Mouse (Mus musculus) intestine, embryonic 14.5 days (tissue): ENCODE measurements at regions not wholly inside any gene's neighbourhood (a gene's known extent, or its start where the extent isn't known, plus 50 kb on each side); places are given as distances from the start of the nearest gene placed in this dataset.
"Not testable (repeated sequence)": the region's sequence is repeated elsewhere in the genome, so short reads cannot be mapped to it uniquely, and the experiment has no call there.

Source experiments
- ATAC-seq: fragments of 200-750 bp; cut with Nextera tagmentation; replicated peaks from 2 replicates; pipeline ENCODE4 v1.8.0; 2017; ENCODE audit warnings: low read depth, moderate number of reproducible peaks, moderate TSS enrichment, moderate library complexity; ENCODE audit not compliant: low FRiP score, low TSS enrichment
- DNase-seq: peaks from one replicate; pipeline ENCODE4 v3.0.0-alpha.2; 2018; ENCODE audit warnings: low spot score
- H3K27ac ChIP-seq: fragments of 300-500 bp; sonication (generic); 2 replicates; pipeline ENCODE4 v1.5.1; 2014; ENCODE audit warnings: low read depth, mild to moderate bottlenecking, control low read depth
- H3K27me3 ChIP-seq: fragments of 300-500 bp; sonication (generic); replicated peaks from 2 replicates; pipeline ENCODE4 v1.6.1; 2014; ENCODE audit warnings: low read length, control low read depth; ENCODE audit not compliant: control insufficient read depth, insufficient read depth
- H3K36me3 ChIP-seq: fragments of 300-500 bp; sonication (generic); 2 replicates; pipeline ENCODE4 v1.6.1; 2014; ENCODE audit warnings: low read length, control low read depth; ENCODE audit not compliant: control insufficient read depth, insufficient read depth
- H3K4me1 ChIP-seq: fragments of 300-500 bp; sonication (generic); replicated peaks from 2 replicates; pipeline ENCODE4 v1.6.1; 2014; ENCODE audit warnings: low read length, control low read depth, mixed read lengths; ENCODE audit not compliant: control insufficient read depth, insufficient read depth
- H3K4me2 ChIP-seq: fragments of 300-500 bp; sonication (generic); 2 replicates; pipeline ENCODE4 v1.6.1; 2014; ENCODE audit warnings: low read length
- H3K4me3 ChIP-seq: fragments of 300-500 bp; sonication (generic); 2 replicates; pipeline ENCODE4 v1.5.1; 2014; ENCODE audit warnings: low read depth, low read length, control low read depth, mixed read lengths
- H3K9ac ChIP-seq: fragments of 300-500 bp; sonication (generic); 2 replicates; pipeline ENCODE4 v1.6.1; 2014; ENCODE audit warnings: mild to moderate bottlenecking, low read length
- H3K9me3 ChIP-seq: fragments of 300-500 bp; sonication (generic); 2 replicates; pipeline ENCODE4 v1.6.1; 2016; ENCODE audit warnings: low read length, control low read depth; ENCODE audit not compliant: control insufficient read depth
- WGBS: fragments of 180-500 bp; shearing (Covaris S2); extraction: QIAGEN DNeasy Blood & Tissue Kit; methylation state at CpG from one replicate; pipeline ENCODE4 v1.1.7; 2014; 5-methylcytosine and 5-hydroxymethylcytosine counted together

DNA sequence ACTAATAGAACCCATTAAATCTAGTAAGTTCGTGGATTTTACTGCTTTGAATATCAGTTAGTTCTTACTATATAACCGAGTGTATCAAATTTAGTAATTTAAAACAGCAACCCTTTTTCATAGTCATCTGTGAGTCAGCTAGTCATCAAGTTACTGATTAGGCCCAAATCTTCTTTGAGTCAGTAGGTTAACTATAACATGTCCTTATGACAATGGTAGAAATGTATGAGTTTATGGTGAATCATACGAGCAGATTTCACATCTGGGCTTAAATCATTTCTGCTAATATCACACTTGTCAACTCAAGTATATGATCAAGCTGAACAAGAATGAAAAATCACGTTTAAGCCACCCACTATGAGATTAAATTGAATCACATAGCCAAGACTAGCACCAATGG is 226.7 kb upstream of the Arx start:
- whole genome bisulfite sequencing = 75% methylated on average over 4 of the region's 4 CpGs

GRCm38 (mm10) chrX:93068884-93069283 is 217.4 kb upstream of the Arx start:
- WGBS = 47% methylated on average over 7 of the region's 7 CpGs
- Histone ChIP-seq H3K27me3 (no peaks in the 10 kb centered on the region), H3K4me2 (0 out of 2 replicates have a peak overlapping the region, but pooled peaks have one; percentile 3), H3K9ac (no peak overlapping the region), H3K27ac (no peak overlapping the region), H3K4me1 (no peaks in the 10 kb centered on the region), H3K4me3 (no peak overlapping the region), H3K36me3 (no peaks in the 10 kb centered on the region), H3K9me3 (no peaks in the 10 kb centered on the region)
- ATAC-seq (no peak), DNase-seq (no peak)

More for the DNA sequence above, 226.7 kb upstream of the Arx start:
- Histone ChIP-seq H3K4me1 (no peaks in the 10 kb centered on the region), H3K9ac (no peak overlapping the region), H3K4me2 (no peak overlapping the region), H3K4me3 (no peak overlapping the region), H3K36me3 (no peaks in the 10 kb centered on the region), H3K9me3 (no peaks in the 10 kb centered on the region), H3K27ac (no peak overlapping the region), H3K27me3 (no peaks in the 10 kb centered on the region)
- DNase-seq = no peak
- no peak for ATAC-seq

DNA sequence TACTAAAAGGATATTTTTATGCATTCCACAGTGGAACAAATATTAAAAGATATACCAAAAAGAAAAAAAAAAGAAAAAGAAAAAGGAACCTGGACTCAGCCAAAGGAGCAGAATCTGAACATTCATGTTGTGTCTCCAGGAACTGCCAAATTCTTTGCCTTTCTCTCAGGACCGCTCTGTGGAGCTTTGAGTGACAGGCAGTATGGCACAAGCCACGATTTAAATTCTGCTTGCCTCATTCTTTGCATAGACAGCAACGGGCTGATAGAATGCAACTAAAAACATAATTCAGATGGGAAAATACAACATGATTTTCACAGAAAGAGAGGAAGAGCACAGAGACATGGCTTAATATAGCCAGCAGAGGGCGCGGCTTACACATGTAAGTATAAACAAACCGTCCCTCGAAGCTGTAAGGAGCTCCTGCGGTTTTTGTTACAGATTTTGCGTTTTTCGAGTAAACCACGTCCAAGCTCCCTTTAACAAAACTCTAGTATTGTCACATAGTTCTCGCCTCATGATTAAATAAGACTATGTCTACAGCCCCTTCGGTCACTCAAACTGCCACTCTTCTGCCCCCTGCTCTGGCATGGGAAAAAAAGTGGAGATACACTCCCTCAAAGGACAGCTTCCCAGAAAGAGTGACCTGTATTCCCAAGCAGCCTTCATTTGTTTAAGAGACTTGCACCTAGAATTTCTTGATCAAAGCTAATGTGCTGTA is 216.5 kb upstream of the Arx start:
- ATAC-seq (no peak), DNase-seq (peak; percentile 59)
- Histone ChIP-seq H3K36me3 (no peaks in the 10 kb centered on the region), H3K27me3 (no peaks in the 10 kb centered on the region), H3K9ac (no peak overlapping the region), H3K4me3 (no peak overlapping the region), H3K9me3 (no peaks in the 10 kb centered on the region), H3K4me1 (no peaks in the 10 kb centered on the region), H3K4me2 (peak overlapping the region; percentile 37), H3K27ac (no peak overlapping the region)
- WGBS = 10% methylated on average over 13 of the region's 13 CpGs

DNA sequence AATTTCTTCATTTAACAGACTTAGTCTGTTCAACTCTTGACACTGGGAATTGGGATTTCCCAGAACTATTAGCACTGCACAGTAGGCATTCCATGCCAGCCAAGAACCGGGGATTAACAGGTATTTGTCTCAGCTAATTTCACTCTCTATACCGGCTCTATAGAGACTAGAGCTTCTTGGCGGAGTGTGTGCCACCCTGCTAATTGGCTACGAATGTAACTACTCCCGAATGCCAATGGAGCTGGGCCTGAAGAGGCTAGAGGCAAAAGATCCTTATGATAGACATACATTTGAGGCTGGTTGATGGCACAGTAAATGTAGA is 216.0 kb upstream of the Arx start:
- 58% methylated on average over 5 of the region's 5 CpGs for WGBS
- ATAC-seq (no peak), DNase-seq (no peak)
- Histone ChIP-seq H3K27me3 (no peaks in the 10 kb centered on the region), H3K4me1 (no peaks in the 10 kb centered on the region), H3K4me3 (no peak overlapping the region), H3K9ac (no peak overlapping the region), H3K27ac (no peak overlapping the region), H3K9me3 (no peaks in the 10 kb centered on the region), H3K4me2 (peak overlapping the region; percentile 37), H3K36me3 (no peaks in the 10 kb centered on the region)

DNA sequence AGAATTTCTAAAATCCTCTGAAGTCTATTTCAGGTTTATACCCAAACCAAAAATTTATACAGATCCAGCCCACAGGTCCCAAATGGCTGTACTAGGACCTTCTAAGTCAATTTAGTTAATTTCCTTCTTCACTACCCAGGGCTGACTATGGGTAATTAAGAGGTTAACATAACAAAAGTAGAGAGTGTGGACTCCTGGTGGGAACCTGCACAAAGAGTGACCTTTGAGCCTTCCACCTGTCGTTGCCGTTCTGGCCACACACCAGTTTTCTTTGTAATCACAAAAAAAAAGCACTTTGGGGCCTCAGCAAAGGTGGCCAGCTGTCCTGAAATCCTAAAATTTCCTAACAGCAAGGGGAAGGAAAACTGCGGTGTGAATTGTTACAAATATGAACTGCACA is 197.3 kb upstream of the Arx start:
- no peak for ATAC-seq
- H3K9me3 ChIP-seq = no peaks in the 10 kb centered on the region

GRCm38 (mm10) chrX:93097551-93097950 is 188.7 kb upstream of the Arx start:
- no peaks in the 10 kb centered on the region for H3K36me3 ChIP-seq
- no peak for ATAC-seq

More for the DNA sequence above, 197.3 kb upstream of the Arx start:
- no peaks in the 10 kb centered on the region for H3K36me3 ChIP-seq
- no peak overlapping the region for H3K4me2 ChIP-seq
- WGBS = 45% methylated on average over 3 of the region's 3 CpGs
- no peak overlapping the region for H3K4me3 ChIP-seq
- H3K4me1 ChIP-seq = no peaks in the 10 kb centered on the region
- H3K9ac ChIP-seq = no peak overlapping the region
- H3K27me3 ChIP-seq = no peaks in the 10 kb centered on the region
- DNase-seq = no peak
- H3K27ac ChIP-seq = no peak overlapping the region

GRCm38 (mm10) chrX:93107930-93108567 is 178.2 kb upstream of the Arx start:
- no peak overlapping the region for H3K27ac ChIP-seq
- H3K27me3 ChIP-seq = no peaks in the 10 kb centered on the region
- H3K4me3 ChIP-seq = no peak overlapping the region
- DNase-seq (no peak), ATAC-seq (no peak)
- 78% methylated on average over 4 of the region's 4 CpGs for WGBS
- H3K9ac ChIP-seq = no peak overlapping the region
- no peaks in the 10 kb centered on the region for H3K36me3 ChIP-seq
- no peaks in the 10 kb centered on the region for H3K9me3 ChIP-seq
- no peak overlapping the region for H3K4me2 ChIP-seq
- H3K4me1 ChIP-seq = no peaks in the 10 kb centered on the region

More at GRCm38 (mm10) chrX:93097551-93097950, 188.7 kb upstream of the Arx start:
- Histone ChIP-seq H3K9ac (no peak overlapping the region), H3K9me3 (no peaks in the 10 kb centered on the region), H3K27ac (no peak overlapping the region), H3K4me2 (no peak overlapping the region), H3K4me3 (no peak overlapping the region), H3K4me1 (no peaks in the 10 kb centered on the region), H3K27me3 (no peaks in the 10 kb centered on the region)
- 62% methylated on average over 2 of the region's 2 CpGs for WGBS
- no peak for DNase-seq

DNA sequence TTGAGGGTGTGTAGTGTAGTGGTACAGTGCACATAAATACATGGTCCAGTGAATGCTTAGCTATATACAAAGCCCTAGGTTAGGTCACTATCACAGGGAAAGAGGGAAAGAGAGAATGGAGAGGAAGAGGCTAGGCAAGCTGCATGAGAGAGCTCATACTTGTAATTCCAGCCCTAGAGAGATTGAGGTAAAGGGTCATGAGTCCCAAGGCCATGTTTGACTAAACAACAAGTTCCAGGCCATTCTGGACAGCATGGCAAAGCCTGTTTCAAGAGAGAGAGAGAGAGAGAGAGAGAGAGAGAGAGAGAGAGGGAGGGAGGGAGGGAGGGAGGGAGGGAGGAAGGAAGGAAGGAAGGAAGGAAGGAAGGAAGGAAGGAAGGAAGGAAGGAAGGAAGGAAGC is 131.9 kb upstream of the Arx start:
- not testable (repeated sequence) for DNase-seq, H3K9me3 ChIP-seq, H3K36me3 ChIP-seq, H3K4me3 ChIP-seq, H3K9ac ChIP-seq, H3K4me2 ChIP-seq, H3K27ac ChIP-seq, ATAC-seq, H3K27me3 ChIP-seq, H3K4me1 ChIP-seq

GRCm38 (mm10) chrX:93159105-93159504 is 127.1 kb upstream of the Arx start:
- no peaks in the 10 kb centered on the region for H3K36me3 ChIP-seq
- H3K9me3 ChIP-seq = no peaks in the 10 kb centered on the region
- H3K4me1 ChIP-seq = no peaks in the 10 kb centered on the region
- H3K4me3 ChIP-seq = no peak overlapping the region
- no peak overlapping the region for H3K9ac ChIP-seq
- no peak overlapping the region for H3K27ac ChIP-seq
- no peak overlapping the region for H3K4me2 ChIP-seq
- H3K27me3 ChIP-seq = no peaks in the 10 kb centered on the region
- ATAC-seq (no peak), DNase-seq (no peak)
